Mouse (Mus musculus) kidney, adult 11 months (tissue): ENCODE measurements around the gene Camsap3.
"Not testable (repeated sequence)": the region's sequence is repeated elsewhere in the genome, so short reads cannot be mapped to it uniquely, and the experiment has no call there.

ENCODE experiments used
- DNase-seq: peaks from one replicate; pipeline ENCODE4 v3.0.0; 2022

Camsap3 gene

DNA sequence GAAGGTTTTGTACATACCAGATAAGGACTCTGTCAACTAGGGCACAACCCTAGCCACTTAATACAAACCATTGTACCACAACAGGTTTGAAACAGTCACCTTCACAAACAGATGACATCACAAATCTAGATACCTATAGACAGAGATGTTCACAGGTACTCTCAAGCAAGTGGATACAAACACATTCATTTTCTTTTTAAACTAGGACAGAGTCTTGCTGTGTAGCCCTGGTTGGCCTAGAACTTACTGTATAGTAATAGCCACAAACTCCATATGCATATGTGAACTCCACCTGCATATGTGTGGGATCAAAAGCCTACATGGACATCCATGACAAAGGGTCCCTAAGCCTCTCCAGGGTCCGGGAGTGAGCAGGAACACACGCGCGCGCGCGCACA lies at the start of gene Camsap3:
Gene Camsap3 (plus strand): TSS at position 301 of the 398 bp plus-strand sequence.
- DNase-seq = no peak

DNA sequence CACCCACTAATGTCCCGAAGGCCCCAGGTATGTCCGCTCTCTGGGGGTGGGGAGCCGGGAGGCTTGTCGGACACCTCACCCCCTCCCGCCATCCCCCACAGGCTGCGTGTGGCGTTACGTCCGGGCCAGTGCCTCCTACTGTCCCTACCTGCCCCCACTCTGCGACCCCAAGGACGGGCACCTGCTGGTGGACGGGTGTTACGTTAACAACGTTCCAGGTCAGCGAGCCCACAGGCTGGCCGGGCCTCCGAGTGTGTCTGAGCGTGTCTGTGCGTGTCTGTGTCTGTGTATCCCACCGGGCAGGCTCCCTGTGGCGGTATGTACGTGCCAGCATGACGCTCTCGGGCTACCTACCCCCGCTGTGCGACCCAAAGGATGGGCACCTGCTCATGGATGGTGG lies 49.4 kb upstream of the Camsap3 start:
- DNase-seq = no peak

DNA sequence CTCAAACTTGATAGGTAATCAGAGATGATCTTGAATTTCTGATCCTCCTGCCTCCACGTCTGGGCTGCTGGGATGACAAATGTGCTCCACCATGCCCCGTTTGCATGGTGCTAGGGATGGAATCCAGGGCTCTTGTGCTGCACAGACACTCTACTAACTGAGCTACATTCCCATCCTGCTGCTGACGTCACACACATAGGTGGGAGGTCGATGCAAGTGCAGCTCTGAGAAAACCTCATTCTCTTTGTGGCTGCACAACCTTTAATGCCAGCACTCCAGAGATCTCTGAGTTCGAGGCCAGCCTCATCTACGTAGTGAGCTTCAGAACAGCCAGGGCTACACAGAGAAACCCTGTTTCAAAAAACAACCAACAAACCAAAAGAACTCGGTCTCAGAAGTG lies 47.9 kb upstream of the Camsap3 start:
- no peak for DNase-seq

DNA sequence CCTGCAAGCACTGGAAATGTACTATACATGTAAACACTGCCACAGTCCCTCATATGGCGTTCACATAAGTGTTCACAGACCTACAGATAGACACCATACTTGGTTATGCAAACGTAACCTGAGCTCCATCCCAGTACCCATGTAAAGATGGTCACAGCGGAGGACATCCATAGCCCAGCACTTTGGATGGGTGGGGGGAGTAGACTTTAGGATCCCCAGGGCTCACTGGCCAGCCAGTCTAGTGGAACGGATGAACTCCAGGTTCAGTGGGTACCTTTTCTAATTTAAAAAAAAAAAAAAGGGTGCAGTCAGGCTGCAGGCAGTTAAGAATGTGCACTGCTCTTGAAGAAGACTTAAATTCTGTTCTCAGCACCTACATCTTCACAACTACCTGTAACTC lies 47.0 kb upstream of the Camsap3 start:
- DNase-seq = no peak

DNA sequence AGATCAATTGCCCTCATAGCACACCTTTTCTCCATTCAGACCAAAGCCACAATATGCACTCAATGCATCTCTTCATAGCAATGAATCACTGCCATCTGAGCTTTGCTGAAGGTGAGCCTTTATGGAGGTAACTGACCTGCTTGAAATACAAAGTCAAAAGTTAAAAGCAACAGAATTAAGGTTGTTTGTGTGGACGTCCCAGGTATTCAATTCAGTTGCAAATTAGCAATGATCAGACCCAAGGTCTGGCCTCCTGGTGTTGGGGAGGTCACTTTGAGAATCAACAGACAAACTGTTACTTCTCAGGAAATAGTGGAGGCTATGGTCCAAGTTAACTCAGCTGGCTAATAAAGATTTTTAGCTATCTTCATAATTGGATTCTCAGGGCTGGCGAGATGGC lies 40.6 kb upstream of the Camsap3 start:
- DNase-seq = no peak

DNA sequence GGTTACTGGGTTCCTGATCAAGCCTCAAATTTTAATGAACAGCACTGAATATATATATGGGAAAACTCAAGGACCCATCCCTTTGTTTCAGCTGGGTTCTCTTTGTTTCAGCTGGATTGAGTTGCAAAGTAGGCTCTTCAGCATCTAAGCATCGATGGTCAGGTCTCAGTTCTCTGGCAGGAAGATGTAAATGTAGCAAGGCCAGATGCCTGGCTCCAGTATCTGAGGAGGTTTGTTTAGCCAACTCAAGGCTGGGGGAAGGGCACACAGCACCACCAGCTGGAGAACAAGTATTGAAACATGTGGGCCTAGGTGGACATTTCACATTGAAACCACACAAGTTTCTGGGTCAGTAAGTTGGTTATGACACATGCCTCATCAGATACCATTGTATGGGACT lies 34.9 kb upstream of the Camsap3 start:
- DNase-seq = no peak

DNA sequence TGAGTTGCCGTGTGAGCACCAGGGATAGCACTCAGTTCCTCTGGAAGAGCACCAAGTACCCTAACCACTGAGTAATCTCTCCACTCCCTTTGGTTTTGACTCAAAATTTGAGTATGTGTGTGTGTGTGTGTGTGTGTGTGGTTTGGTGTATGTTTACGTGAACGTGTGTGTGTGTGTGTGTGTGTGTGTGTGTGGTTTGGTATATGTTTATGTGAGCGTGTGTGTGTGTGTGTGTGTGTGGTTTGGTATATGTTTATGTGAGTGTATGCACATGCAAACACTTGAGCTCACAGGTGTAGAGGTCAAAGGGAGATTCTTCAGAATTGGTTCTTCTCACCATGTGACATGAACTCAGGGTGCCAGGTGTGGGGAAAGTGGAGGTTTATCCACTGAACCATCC lies 31.0 kb upstream of the Camsap3 start:
- DNase-seq = no peak

DNA sequence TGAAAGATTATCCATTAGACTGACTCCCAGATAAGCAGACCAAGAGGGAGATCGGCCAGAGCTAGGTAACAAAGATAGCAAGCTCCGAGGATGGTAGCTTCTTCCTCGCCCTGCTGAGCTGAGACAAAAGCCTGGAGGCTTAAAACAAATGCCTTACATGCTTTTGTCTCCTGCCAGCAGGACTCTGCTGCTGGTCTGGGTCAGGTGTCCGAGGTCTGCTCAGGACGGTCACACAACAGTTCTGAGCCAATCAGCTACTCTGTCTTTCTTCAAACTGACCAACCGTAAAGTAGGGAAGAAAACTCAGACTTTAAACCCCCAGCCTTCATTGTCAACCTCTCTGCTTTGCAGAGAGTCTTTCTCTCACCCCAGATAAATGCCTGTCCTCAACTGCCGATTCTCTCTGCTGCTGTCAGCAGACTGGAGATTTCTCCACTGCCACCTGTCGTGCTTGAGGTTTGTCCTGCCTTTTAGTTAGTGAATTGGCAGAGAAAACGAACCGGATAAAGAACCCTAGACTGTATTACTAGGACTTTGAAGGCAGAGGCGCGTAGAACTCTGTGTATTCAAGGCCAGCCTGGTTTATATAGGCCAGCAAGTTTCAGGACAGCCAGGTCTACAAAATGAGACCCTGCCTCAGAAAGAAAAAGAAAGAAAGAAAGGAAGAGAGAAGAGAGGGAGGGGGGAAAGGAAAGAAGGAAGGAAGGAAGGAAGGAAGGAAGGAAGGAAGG lies 19.3 kb upstream of the Camsap3 start, which contains the start of gene C330021F23Rik:
Gene C330021F23Rik (plus strand): TSS at position 350 of the 731 bp plus-strand sequence.
- peak; percentile 77 for DNase-seq

DNA sequence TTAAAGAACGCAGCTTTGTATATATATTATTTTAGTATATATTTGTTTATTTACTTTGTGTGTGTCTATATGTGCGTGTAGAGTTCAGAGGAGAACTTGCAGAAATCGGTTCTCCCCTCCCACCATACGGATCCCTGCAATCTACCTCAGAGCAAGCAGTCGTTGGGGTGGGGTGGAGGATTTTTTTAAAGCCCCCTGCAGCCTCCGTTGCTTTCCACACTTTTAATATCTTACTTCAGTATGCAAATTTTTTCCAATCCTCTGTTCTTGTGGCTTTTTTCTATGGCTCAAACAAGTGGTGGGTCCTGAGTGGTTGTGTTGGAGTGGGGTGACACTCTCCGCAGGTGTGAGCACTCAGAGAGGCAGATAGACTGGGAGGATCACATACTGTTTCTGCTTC lies 18.7 kb upstream of the Camsap3 start:
- DNase-seq = no peak

DNA sequence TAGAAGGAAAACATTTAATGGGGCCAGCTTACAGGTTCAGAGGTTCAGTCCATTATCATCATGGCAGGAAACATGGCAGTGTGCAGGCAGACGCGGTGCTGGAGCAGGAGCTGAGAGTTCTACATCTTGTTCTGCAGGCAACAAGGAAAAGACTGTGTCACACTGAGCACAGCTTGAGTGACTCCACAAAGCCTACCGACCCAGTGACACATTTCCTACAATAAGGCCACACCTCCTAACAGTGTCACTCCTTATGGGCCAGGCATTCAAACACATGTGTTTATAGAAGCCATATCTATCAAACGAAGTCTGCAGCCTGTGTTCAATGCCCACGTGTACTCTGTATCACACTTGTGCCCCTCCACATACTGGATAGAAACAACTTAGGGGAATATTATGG lies 17.3 kb upstream of the Camsap3 start:
- DNase-seq = no peak

DNA sequence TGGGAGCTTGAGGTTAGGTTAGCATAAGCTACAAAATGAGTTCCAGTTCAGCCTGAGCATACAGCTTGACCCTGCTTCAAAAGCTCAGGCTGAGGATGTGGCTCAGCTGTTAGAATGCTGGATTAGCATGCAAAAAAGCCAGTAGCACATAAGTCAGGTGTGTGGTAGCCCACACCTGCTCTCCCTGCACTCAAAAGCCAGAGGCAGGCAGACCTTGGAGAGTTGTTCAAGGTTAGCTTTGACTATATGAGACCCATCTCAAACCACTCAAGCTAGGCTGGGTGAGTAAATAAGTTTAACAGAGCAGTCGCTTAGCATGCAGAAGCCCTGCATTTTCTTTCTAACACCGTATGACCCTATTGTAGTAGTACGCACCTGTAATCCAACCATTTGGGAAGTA lies 12.5 kb upstream of the Camsap3 start:
- DNase-seq = no peak

DNA sequence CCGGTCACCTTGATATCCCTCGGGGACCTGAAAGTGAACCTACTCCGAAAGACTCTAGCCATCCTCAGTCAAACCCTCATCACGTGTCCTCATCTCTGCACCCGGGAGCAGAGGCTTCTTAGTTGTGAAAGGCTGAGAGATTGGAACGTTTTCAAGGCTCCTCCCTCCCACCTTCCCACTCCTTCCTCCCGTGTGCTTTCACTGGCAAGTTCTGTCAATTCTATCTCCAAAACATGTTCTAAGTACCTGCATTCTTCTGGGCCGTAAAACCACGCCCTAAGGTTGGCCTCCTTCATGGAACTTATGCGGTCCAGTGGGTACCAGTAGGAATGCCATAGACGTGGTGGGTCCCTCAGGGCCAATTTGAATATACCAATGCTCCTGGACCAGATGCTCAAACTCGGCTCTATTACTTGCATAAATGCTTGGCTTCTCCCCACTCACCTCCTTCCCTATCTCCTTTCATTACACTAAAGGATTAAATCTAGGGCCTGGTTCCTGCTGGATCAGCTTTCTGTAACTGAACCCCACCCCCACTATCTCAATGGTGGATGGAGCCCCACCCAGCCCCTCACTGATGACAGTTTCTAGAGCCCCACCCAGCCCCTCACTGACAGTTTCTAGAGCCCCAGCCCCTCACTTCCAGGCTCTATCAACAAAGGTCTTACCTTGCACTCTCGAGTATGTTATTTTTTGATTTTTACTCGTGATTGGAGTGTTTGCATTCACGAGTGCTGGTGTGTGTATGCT lies 10.7 kb upstream of the Camsap3 start:
- DNase-seq = no peak

DNA sequence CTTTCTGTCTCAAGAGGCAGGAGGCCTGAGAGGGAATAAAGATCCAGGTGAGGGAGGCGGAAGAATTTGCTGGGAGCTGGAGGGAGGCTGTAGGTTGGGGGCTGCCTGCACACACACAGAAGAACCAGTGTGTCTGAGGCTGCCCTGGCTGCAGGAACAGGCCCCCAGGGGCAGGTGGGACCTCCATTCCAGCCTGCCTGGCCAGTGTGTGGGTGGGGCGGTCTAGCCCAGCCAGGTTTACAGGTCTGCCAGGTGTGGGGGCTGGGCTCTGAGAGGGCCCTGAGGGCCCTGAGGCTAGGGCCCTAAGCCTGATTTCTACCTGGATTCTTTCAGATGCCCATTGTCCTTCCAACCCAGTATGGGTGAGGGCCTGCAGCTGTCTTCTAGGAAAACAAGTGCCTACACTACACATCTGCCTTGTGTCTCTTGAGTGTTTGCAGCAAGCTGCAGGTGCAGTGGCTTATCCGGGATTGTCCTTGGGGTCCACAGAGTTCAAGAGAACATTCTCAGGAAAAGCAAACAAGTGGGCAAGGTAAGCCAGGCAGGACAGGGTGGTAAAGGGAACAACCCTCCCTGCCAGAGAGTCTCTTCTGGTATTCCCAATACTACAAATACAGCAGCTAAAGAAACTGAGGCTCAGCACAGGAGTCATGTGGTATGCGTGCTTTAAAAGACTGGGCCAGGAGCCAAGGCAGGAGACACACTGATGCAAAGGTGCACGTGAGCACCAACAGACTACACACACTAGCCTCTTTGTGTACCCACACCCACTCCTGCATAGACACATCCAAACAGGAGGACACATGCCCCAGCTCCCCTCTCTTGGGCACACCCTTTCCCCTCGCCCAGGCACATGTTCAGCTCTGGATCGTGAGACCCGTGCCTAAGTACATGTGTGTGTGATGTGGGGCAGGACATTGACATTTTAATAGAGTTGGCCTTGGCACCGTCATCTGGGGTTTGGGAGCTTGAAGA lies 7.4 kb upstream of the Camsap3 start:
- no peak for DNase-seq

DNA sequence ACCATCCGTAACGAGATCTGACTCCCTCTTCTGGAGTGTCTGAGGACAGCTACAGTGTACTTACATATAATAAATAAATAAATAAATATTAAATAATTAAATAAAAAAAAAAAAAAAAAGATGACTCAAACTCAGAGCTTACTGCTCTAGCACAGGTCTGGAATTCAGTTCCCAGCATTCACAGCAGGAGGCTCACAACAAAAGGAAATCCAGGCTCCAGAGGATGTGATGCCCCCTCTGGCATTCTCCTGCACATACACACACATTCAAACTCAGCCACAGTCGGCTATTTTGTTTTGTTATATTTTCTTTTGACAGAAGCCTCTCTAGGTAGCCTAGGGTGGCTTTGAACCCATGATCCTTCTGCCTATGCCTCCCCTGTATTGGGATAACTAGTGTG lies 5.1 kb upstream of the Camsap3 start:
- not testable (repeated sequence) for DNase-seq

DNA sequence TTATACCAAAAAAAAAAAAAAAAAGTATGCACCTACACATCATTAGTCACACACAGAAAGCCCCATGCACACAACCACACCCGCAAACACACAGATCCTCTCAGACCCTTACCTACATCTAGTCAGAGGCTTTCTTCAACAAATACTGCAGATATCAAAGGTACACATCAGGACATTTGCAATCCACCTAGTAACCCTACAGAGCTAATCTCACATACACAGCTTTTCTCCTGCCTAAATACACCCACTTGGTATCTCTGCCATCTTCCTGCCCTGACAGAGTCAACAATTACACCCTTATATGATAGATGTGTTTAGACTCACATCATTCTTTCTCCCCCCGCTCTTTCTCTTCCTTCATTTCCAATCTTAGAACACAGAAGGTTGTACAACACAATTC lies 641 bp upstream of the Camsap3 start:
- DNase-seq = no peak

DNA sequence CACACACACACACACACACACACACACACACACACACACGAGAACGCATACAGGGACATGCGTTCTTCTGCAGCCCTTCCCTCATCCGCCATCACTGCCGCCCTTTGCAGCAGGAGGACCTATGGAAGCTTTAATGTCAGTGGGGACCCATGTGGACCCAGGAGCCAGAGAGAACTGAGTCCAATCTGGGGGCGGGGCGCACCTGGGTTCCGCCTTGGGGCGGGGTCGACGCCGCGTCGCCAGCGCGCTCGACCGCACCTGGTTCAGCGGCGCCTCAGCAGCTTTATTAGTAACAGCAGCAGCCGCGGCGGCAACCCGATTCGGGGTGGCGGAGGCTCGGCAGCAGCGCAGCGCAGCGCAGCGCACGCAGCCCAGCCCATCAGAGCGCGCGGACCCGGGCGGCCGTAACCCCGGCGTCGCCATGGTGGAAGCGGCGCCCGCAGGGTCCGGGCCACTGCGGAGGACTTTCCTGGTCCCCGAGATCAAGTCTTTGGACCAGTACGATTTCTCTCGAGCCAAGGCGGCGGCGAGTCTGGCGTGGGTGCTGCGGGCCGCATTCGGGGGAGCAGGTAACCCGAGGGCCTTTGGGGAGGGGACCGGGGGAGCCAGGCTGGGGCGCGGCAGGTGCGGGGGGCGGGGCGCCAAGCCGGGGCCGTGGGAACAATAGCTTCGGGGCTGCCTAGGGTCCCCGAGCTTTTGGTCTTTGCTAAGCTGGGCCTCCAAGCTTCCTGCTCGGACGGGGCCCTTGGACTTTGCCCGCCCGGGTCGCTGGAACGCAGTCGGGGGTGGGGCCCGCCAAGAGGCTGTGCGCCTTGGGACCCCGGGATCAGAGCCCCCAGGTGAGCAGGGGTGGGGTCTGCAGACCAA lies 531 bp downstream of the Camsap3 start:
- peak; percentile 85 for DNase-seq

DNA sequence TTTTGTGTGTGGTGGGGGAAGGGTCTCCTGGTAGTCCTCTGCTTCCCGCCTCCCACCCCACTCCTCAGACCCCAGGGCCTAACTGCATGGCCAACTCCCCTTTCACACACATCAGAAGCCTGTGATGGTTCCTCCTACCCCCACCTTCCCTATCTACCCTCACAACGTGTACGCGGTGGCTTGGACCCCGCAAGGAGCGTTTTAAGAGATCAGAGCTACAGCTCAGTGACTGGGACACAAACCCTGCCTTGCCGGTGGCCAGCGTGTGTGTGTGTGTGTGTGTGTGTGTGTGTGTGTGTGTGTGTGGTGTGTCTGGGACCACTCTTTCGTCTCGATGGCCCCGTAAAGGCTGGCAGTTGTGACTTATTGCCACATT lies 1.2 kb downstream of the Camsap3 start:
- DNase-seq = no peak

DNA sequence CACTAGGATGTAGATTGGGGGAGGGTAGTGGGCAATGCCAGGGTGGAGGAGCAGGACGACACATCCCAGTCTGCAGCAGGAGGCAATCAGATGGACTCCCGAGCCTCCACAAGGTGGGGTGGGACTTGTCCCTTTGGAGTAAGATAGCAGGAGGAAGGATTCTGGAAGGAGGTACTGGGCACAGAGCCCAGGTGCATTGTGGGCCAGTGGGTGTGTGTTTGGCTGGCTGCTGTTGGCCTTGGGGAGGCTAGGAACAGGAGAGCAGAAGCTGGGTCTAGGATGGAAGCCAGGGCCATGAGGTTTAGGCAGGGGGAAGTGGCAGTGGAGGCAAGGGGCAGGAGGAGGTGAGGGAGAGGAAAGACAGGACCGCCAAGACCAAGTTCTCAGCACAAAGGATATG lies 6.4 kb downstream of the Camsap3 start:
- peak; percentile 51 for DNase-seq

DNA sequence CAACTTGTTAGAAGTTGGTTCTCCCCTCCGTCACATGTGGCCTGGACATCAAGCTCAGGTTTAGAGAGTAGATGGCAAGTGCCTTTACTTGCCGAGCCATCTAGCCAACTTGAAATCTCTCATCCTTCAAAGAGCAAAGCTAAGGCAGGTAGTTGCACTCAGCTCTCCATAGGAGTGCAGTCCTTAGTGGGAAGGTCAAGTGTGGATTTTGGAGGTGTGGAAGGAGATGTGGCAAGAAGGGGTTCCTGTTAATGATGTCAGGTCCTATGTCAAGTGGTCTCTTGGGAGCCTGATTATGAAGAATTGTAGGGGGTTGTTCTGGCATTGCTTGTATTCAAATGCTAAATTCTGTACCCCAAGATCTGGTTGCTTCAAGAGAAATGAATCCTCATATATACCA lies 7.4 kb downstream of the Camsap3 start:
- no peak for DNase-seq

DNA sequence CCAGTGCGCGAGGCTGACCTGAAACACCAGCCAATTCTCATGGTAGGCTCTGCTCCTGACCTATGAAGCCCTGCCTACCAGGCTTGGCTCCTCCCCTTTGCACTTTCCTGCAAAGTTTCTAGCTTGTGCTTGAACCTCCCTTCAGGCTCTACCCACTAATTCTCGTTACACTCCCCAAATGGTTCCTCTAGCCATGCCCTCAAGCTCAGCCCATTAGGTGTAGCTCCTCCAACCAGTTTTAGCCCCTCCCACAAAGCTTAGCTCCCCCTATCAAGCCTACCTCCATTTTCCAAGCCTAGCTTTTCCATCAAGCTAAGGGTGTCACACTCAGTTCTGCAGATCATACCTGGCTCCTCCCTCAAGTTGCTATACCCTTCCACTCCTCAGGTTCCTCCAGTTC lies 11.0 kb downstream of the Camsap3 start:
- no peak for DNase-seq

DNA sequence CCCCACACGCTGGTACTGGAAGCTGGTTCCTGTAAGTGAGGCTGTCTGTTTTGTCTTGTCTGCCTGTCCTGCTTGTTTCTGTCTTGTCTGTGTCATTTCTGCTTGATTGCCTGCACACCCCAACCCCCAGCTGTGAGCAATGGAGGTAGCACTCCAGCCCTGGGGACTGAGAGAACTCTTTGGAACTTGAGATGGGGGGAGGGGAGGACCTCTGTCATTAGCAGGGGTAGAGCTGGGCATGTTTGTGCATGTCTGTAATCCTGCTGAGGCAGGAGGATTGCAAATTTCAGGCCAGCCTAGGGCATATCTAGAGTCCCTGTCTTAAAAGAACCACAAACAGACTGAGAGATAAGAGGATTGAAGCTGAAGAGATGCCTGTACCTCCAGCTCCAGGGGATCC lies 12.1 kb downstream of the Camsap3 start:
- no peak for DNase-seq

DNA sequence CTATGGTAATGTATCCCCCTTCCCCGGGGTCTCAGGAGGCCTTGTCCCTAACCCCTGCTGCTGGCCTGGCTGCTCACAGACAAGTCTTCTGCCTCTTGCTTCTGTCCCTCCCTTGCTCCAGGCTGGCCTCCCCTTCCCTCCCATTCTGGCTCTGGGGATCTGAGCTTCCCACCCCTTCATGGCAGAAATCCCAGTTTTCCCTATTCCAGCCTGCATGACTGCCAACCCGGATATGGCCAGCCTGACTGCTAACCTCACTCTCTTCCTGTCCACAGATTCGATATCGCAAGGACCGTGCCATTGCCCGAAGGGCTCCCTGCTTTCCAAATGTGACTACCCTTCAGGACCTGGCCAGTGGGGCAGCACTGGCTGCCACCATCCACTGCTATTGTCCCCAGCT lies 13.3 kb downstream of the Camsap3 start:
- DNase-seq = no peak
